In the genomic region with DNA sequence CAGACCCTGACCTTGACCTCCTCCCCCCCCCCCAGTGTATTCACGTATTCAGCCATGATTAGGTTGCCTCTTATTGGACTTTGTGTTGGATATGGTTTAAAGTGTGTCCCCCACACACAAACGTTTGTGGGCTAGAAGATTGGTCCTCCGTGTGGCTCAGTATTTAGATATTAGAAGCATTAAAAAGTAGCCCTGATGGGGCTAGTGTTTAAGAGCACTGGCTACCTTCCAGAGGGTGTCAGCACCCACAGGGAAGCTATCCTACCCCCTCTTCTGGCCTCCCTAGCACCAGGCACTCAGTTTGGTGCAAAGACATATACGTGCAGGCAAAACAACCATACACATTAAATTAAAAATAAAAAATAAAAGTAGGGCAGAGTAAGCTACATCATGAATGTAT, we compare ENCODE assay signal across 13 mouse cellular contexts. TPM values are rescaled to one million over a fixed set of nuclear protein-coding genes. Genes with fewer than 3 reads are reported as not detected.
DNase-seq lines count a peak whose midpoint lies in the region; ATAC-seq and TF ChIP-seq lines count a peak whose summit lies in the region.
"Had no signal": no experiment of that assay in that cellular context is flagged by ENCODE, and none has a peak within 500 bp of the region (broad histone marks: within the 10 kb centered on the region; RNA-seq: fewer than 3 reads in every experiment).

No protein-coding gene starts in this region.

- POLR2A ChIA-PET in Patski (lab: Charles Lee), result interaction anchor here (0.6 to 1.0 kb wide), 4 partner anchors 79 to 308 kb away, joined by 3 to 7 read pairs (median 5); no protein-coding TSS in a partner anchor

- WGBS in heart, adult 2 months, result 84% methylated on average over 4 of the region's 4 CpGs
- 67% methylated on average over 4 of the region's 4 CpGs for WGBS in lung, embryonic 15.5 days
- 71% methylated on average over 4 of the region's 4 CpGs for WGBS in liver, postnatal 0 days (ENCODE audit: insufficient replicate concordance)
- 79% methylated on average over 4 of the region's 4 CpGs for WGBS in forebrain, embryonic 14.5 days
- 89% methylated on average over 4 of the region's 4 CpGs for WGBS in thymus, adult 2 months

- no peak for TF ChIP-seq POLR2A in heart, adult 2 months (IDR thresholded peaks at IDR 0.05; ENCODE audit: insufficient read depth, low read depth, low read length)
- TF ChIP-seq POLR2A in thymus, adult 2 months (IDR thresholded peaks at IDR 0.05; ENCODE audit: control insufficient read depth, extremely low read depth, insufficient read depth, low read length, poor library complexity), result no peak

- TF ChIP-seq EP300 in heart, adult 2 months (IDR thresholded peaks at IDR 0.05; ENCODE audit: insufficient read depth, low read depth, low read length), result no peak
- TF ChIP-seq EP300 in liver, postnatal 0 days (IDR thresholded peaks at IDR 0.05; ENCODE audit: low read depth), result no peak

- H3K9me3 ChIP-seq in lung, embryonic 15.5 days, result no peaks in the 10 kb centered on the region
- H3K9me3 ChIP-seq in liver, postnatal 0 days (ENCODE audit: low read length), result no peaks in the 10 kb centered on the region
- no peaks in the 10 kb centered on the region for H3K9me3 ChIP-seq in forebrain, embryonic 14.5 days (replicated peaks; ENCODE audit: control insufficient read depth, low read length)

- H3K9ac ChIP-seq in heart, adult 2 months (ENCODE audit: low read depth, low read length), result no peak overlapping the region
- no peak overlapping the region for H3K9ac ChIP-seq in lung, embryonic 15.5 days
- H3K9ac ChIP-seq in liver, postnatal 0 days (replicated peaks), result no peak overlapping the region
- no peak overlapping the region for H3K9ac ChIP-seq in forebrain, embryonic 14.5 days (ENCODE audit: low read length)

- peak overlapping the region; percentile 88 for H3K27ac ChIP-seq in heart, adult 2 months
- H3K27ac ChIP-seq in lung, embryonic 15.5 days, result no peak overlapping the region
- H3K27ac ChIP-seq in liver, postnatal 0 days (ENCODE audit: low read depth), result peak overlapping the region; percentile 83; the same call in 1 of the 2 replicates
- H3K27ac ChIP-seq in forebrain, embryonic 14.5 days (ENCODE audit: low read depth, low read length), result no peak overlapping the region
- H3K27ac ChIP-seq in thymus, adult 2 months (ENCODE audit: control insufficient read depth, insufficient read depth, low read length), result no peak overlapping the region

- ATAC-seq in lung, embryonic 15.5 days (ENCODE audit: borderline replicate concordance, extremely low read depth, low FRiP score, low TSS enrichment), result no peak; the same call in 1 of the 2 replicates
- no peak for ATAC-seq in Patski
- no peak for ATAC-seq in liver, postnatal 0 days
- no peak for ATAC-seq in forebrain, embryonic 14.5 days

- no peaks in the 10 kb centered on the region for H3K79me2 ChIP-seq in heart, adult 2 months (replicated peaks; ENCODE audit: control insufficient read depth, insufficient read depth, low read length)

- intact Hi-C loops in heart, adult 2 months (cut with DNase I), result loop anchor here (5.0 to 10.0 kb wide), 2 partner anchors 214 to 362 kb away; partner anchors contain the start of gene Dedd

- CTCF ChIA-PET in Patski (lab: Charles Lee), result interaction anchor here (1.1 to 2.1 kb wide), 4 partner anchors 11 to 131 kb away, joined by 3 to 7 read pairs (median 4); no protein-coding TSS in a partner anchor

- in situ Hi-C loops in Patski (cut with MboI; ENCODE audit: low pct_unique_long_range_greater_than_20kb), result loop anchor here (5.0 to 10.0 kb wide), 3 partner anchors 109 to 362 kb away; partner anchors contain the start of gene Tomm40l

- no peaks in the 10 kb centered on the region for H3K27me3 ChIP-seq in heart, adult 2 months (ENCODE audit: control insufficient read depth, insufficient read depth, low read length)
- H3K27me3 ChIP-seq in lung, embryonic 15.5 days, result no peaks in the 10 kb centered on the region
- H3K27me3 ChIP-seq in Patski, result no peaks in the 10 kb centered on the region
- no peaks in the 10 kb centered on the region for H3K27me3 ChIP-seq in liver, postnatal 0 days (ENCODE audit: insufficient read depth, low read length)
- H3K27me3 ChIP-seq in forebrain, embryonic 14.5 days (replicated peaks; ENCODE audit: control insufficient read depth, insufficient read depth, low read length), result no peaks in the 10 kb centered on the region
- no peaks in the 10 kb centered on the region for H3K27me3 ChIP-seq in thymus, adult 2 months (ENCODE audit: control insufficient read depth, insufficient read depth, low read length)

- DNase-seq in heart, adult 2 months, result no peak
- no peak for DNase-seq in heart, adult 9 months (ENCODE audit: low spot score in 2 of 2)
- DNase-seq in lung, postnatal 4 days, result no peak
- DNase-seq in Patski (ENCODE audit: low read depth, low spot score), result no peak
- no peak for DNase-seq in liver, postnatal 0 days
- DNase-seq in forebrain, embryonic 14.5 days (ENCODE audit: low spot score), result no peak
- DNase-seq in thymus, adult 2 months, result no peak
- DNase-seq: kidney, postnatal 25 days; lung, postnatal 36 days had no signal

- H3K4me3 ChIP-seq in heart, adult 2 months, result no peak overlapping the region
- H3K4me3 ChIP-seq in lung, embryonic 15.5 days, result no peak overlapping the region
- H3K4me3 ChIP-seq in liver, postnatal 0 days (ENCODE audit: low read depth, low read length), result no peak overlapping the region
- no peak overlapping the region for H3K4me3 ChIP-seq in forebrain, embryonic 14.5 days (ENCODE audit: low read depth, low read length)
- H3K4me3 ChIP-seq in thymus, adult 2 months (ENCODE audit: control insufficient read depth, insufficient read depth, low read length), result no peak overlapping the region

- peaks cover 3% of the 10 kb centered on the region for H3K4me1 ChIP-seq in heart, adult 2 months (ENCODE audit: control insufficient read depth, insufficient read depth, low read length)
- peaks cover 12% of the 10 kb centered on the region for H3K4me1 ChIP-seq in lung, embryonic 15.5 days
- peaks cover 28% of the 10 kb centered on the region for H3K4me1 ChIP-seq in liver, postnatal 0 days (ENCODE audit: insufficient read depth)
- peaks cover 12% of the 10 kb centered on the region; the same call in 1 of the 2 replicates for H3K4me1 ChIP-seq in forebrain, embryonic 14.5 days (ENCODE audit: control insufficient read depth, insufficient read depth, low read length)
- H3K4me1 ChIP-seq in thymus, adult 2 months (replicated peaks; ENCODE audit: control insufficient read depth, insufficient read depth, low read length), result peaks cover 8% of the 10 kb centered on the region

- peak overlapping the region; percentile 69; the same call in 1 of the 2 replicates for H3K4me2 ChIP-seq in lung, embryonic 15.5 days
- H3K4me2 ChIP-seq in liver, postnatal 0 days (ENCODE audit: low read depth, low read length), result no peak overlapping the region
- no peak overlapping the region for H3K4me2 ChIP-seq in forebrain, embryonic 14.5 days (ENCODE audit: low read length)

- no peak for TF ChIP-seq CTCF in heart, adult 2 months (IDR thresholded peaks at IDR 0.05)
- TF ChIP-seq CTCF in Patski (IDR thresholded peaks at IDR 0.05), result peak; percentile 22
- TF ChIP-seq CTCF in liver, postnatal 0 days (IDR thresholded peaks at IDR 0.05; ENCODE audit: low read depth), result no peak
- no peak for TF ChIP-seq CTCF in thymus, adult 2 months (IDR thresholded peaks at IDR 0.05; ENCODE audit: borderline replicate concordance, control insufficient read depth, extremely low read depth, insufficient read depth, low read length, poor library complexity)

- 0 out of 2 replicates have a peak, but pooled peaks cover 2% of the 10 kb centered on the region for H3K36me3 ChIP-seq in heart, adult 2 months (ENCODE audit: control insufficient read depth, insufficient read depth, low read length)
- H3K36me3 ChIP-seq in lung, embryonic 15.5 days, result no peaks in the 10 kb centered on the region
- no peaks in the 10 kb centered on the region for H3K36me3 ChIP-seq in liver, postnatal 0 days (replicated peaks; ENCODE audit: insufficient read depth, low read length)
- no peaks in the 10 kb centered on the region for H3K36me3 ChIP-seq in forebrain, embryonic 14.5 days (ENCODE audit: control insufficient read depth, insufficient read depth, low read length)
- no peaks in the 10 kb centered on the region for H3K36me3 ChIP-seq in thymus, adult 2 months (ENCODE audit: control insufficient read depth, insufficient read depth, low read length)

RNA-seq across cellular contexts. Expression of gene Cfap126, which starts 0.7 kb away (rescaled TPM):
- under 1 TPM; 0.89 to 0.98 TPM for total RNA-seq in heart, adult 2 months (2021)
- 2.1 and 6.3 TPM in 2 replicates for polyA plus RNA-seq in heart, adult 2 months (2012; rRNA removed)
- polyA plus RNA-seq in lung, embryonic 15.5 days (2015; fragmentation: Nextera tagmentation; extraction: Ambion mirVana), result 7.2 and 8.3 TPM in 2 replicates
- polyA plus RNA-seq in Patski (2021), result 1.6 TPM
- polyA plus RNA-seq in liver, postnatal 0 days (2015; fragmentation: Nextera tagmentation; extraction: Ambion mirVana), result 0.90 and 1.5 TPM in 2 replicates
- 7.2 and 8.8 TPM in 2 replicates for polyA plus RNA-seq in forebrain, embryonic 14.5 days (2014; fragmentation: Nextera tagmentation; extraction: Ambion mirVana)
- 2.7 and 2.8 TPM in 2 replicates for polyA plus RNA-seq in thymus, adult 2 months (2012; rRNA removed)

RNA-seq across cellular contexts. Expression of gene Sdhc, which starts 37.4 kb away (rescaled TPM):
- 1,000 to 10,000 TPM; 1,087 to 1,288 TPM for total RNA-seq in heart, adult 2 months (2021)
- polyA plus RNA-seq in heart, adult 2 months (2012; rRNA removed), result 1,025 and 1,670 TPM in 2 replicates
- polyA plus RNA-seq in lung, embryonic 15.5 days (2015; fragmentation: Nextera tagmentation; extraction: Ambion mirVana), result 256 and 267 TPM in 2 replicates
- 445 TPM for polyA plus RNA-seq in Patski (2021)
- polyA plus RNA-seq in liver, postnatal 0 days (2015; fragmentation: Nextera tagmentation; extraction: Ambion mirVana), result 207 and 212 TPM in 2 replicates
- 301 and 310 TPM in 2 replicates for polyA plus RNA-seq in forebrain, embryonic 14.5 days (2014; fragmentation: Nextera tagmentation; extraction: Ambion mirVana)
- 191 and 231 TPM in 2 replicates for polyA plus RNA-seq in thymus, adult 2 months (2012; rRNA removed)

RNA-seq across cellular contexts. Expression of gene Mpz, which starts 37.5 kb away (rescaled TPM):
- total RNA-seq in heart, adult 2 months (2021), result under 1 TPM in 1 of 2 experiments, not detected in 1; 0.39 TPM
- polyA plus RNA-seq in heart, adult 2 months (2012; rRNA removed), result 3.2 and 8.0 TPM in 2 replicates
- 0.69 and 1.0 TPM in 2 replicates for polyA plus RNA-seq in lung, embryonic 15.5 days (2015; fragmentation: Nextera tagmentation; extraction: Ambion mirVana)
- polyA plus RNA-seq in Patski (2021), result 0.06 TPM
- 0.05 and 0.12 TPM in 2 replicates for polyA plus RNA-seq in liver, postnatal 0 days (2015; fragmentation: Nextera tagmentation; extraction: Ambion mirVana)
- 0.09 and 0.22 TPM in 2 replicates for polyA plus RNA-seq in forebrain, embryonic 14.5 days (2014; fragmentation: Nextera tagmentation; extraction: Ambion mirVana)
- 1.1 and 7.4 TPM in 2 replicates for polyA plus RNA-seq in thymus, adult 2 months (2012; rRNA removed)
- total RNA-seq: hematopoietic stem cell, adult 5-6 weeks; layer of hippocampus, postnatal 10 days; left cerebral cortex, postnatal 36 days had no signal

RNA-seq across cellular contexts. Expression of gene Fcgr3, which starts 48.3 kb away (rescaled TPM):
- 10 to 100 TPM; 12.1 to 12.7 TPM for total RNA-seq in heart, adult 2 months (2021)
- polyA plus RNA-seq in heart, adult 2 months (2012; rRNA removed), result 11.5 and 12.6 TPM in 2 replicates
- polyA plus RNA-seq in lung, embryonic 15.5 days (2015; fragmentation: Nextera tagmentation; extraction: Ambion mirVana), result 13.2 and 15.1 TPM in 2 replicates
- polyA plus RNA-seq in Patski (2021), result 0.05 TPM
- polyA plus RNA-seq in liver, postnatal 0 days (2015; fragmentation: Nextera tagmentation; extraction: Ambion mirVana), result 40.3 and 41.8 TPM in 2 replicates
- 8.3 and 11.5 TPM in 2 replicates for polyA plus RNA-seq in forebrain, embryonic 14.5 days (2014; fragmentation: Nextera tagmentation; extraction: Ambion mirVana)
- 16.6 and 20.7 TPM in 2 replicates for polyA plus RNA-seq in thymus, adult 2 months (2012; rRNA removed)

Comparison
In these comparisons a context has a peak if more than half of its experiments do, and no peak if none do; other contexts are left out.
1. H3K27ac ChIP-seq: peak in heart, adult 2 months (single experiment) and liver, postnatal 0 days (single experiment); none in lung, embryonic 15.5 days (single experiment), forebrain, embryonic 14.5 days (single experiment) and thymus, adult 2 months (single experiment).